Mouse (Mus musculus): ENCODE measurements around the gene Hc. TPM values are rescaled to one million over a fixed set of nuclear protein-coding genes. Genes with fewer than 3 reads are reported as not detected.

The Hc gene
- polyA plus RNA-seq, 1 experiment from 2014 or later = 1.5 TPM

- H3K4me1 ChIP-seq = no peaks in the 10 kb centered on the region
- no peak for ATAC-seq (replicated peaks; ENCODE audit: low FRiP score)
Observed at GRCm38 (mm10) chr2:35079166-35079565, 17.9 kb upstream of the Hc start.

GRCm38 (mm10) chr2:35074328-35074727 is 13.1 kb upstream of the Hc start:
- no peak overlapping the region for H3K4me2 ChIP-seq
- H3K4me1 ChIP-seq = peaks cover 4% of the 10 kb centered on the region; the same call in 1 of the 2 replicates
- H3K27ac ChIP-seq = no peak overlapping the region
- H3K27me3 ChIP-seq = no peaks in the 10 kb centered on the region
- 0 out of 2 replicates have a peak, but pooled peaks cover 3% of the 10 kb centered on the region for H3K9me3 ChIP-seq (replicated peaks)
- H3K9ac ChIP-seq = no peak overlapping the region
- 78% methylated on average over 3 of the region's 3 CpGs for WGBS
- no peaks in the 10 kb centered on the region for H3K36me3 ChIP-seq
- no peak for ATAC-seq (replicated peaks; ENCODE audit: low FRiP score)
- no peak overlapping the region for H3K4me3 ChIP-seq (replicated peaks)

More at GRCm38 (mm10) chr2:35079166-35079565, 17.9 kb upstream of the Hc start:
- Histone ChIP-seq H3K4me2 (no peak overlapping the region), H3K4me3 (replicated peaks) (no peak overlapping the region), H3K27me3 (no peaks in the 10 kb centered on the region), H3K36me3 (no peaks in the 10 kb centered on the region), H3K9me3 (replicated peaks) (no peaks in the 10 kb centered on the region), H3K9ac (no peak overlapping the region), H3K27ac (no peak overlapping the region)
- WGBS = 54% methylated on average over 6 of the region's 6 CpGs

- WGBS = 56% methylated on average over 2 of the region's 2 CpGs
- Histone ChIP-seq H3K9me3 (replicated peaks) (0 out of 2 replicates have a peak, but pooled peaks cover 3% of the 10 kb centered on the region), H3K4me1 (peaks cover 4% of the 10 kb centered on the region; the same call in 1 of the 2 replicates), H3K27me3 (no peaks in the 10 kb centered on the region), H3K4me3 (replicated peaks) (no peak overlapping the region), H3K9ac (no peak overlapping the region), H3K4me2 (no peak overlapping the region), H3K27ac (peak overlapping the region; percentile 37; the same call in 1 of the 2 replicates), H3K36me3 (no peaks in the 10 kb centered on the region)
- no peak for ATAC-seq (replicated peaks; ENCODE audit: low FRiP score)
Observed at GRCm38 (mm10) chr2:35072547-35072946, 11.3 kb upstream of the Hc start.

- no peak overlapping the region for H3K4me2 ChIP-seq
- no peaks in the 10 kb centered on the region for H3K36me3 ChIP-seq
- 39% methylated on average over 4 of the region's 4 CpGs for WGBS
- H3K27ac ChIP-seq = no peak overlapping the region
- ATAC-seq (replicated peaks; ENCODE audit: low FRiP score) = no peak; the same call in 1 of the 2 replicates
- H3K4me1 ChIP-seq = peaks cover 4% of the 10 kb centered on the region; the same call in 1 of the 2 replicates
- no peaks in the 10 kb centered on the region for H3K27me3 ChIP-seq
- no peak overlapping the region for H3K4me3 ChIP-seq (replicated peaks)
- H3K9ac ChIP-seq = no peak overlapping the region
- 0 out of 2 replicates have a peak, but pooled peaks cover 3% of the 10 kb centered on the region for H3K9me3 ChIP-seq (replicated peaks)
Observed at GRCm38 (mm10) chr2:35070275-35070674, 9.0 kb upstream of the Hc start.

GRCm38 (mm10) chr2:35069124-35069523 is 7.9 kb upstream of the Hc start:
- no peak for ATAC-seq (replicated peaks; ENCODE audit: low FRiP score)

GRCm38 (mm10) chr2:35067117-35067516 is 5.9 kb upstream of the Hc start:
- H3K4me1 ChIP-seq = peaks cover 4% of the 10 kb centered on the region; the same call in 1 of the 2 replicates
- no peaks in the 10 kb centered on the region for H3K27me3 ChIP-seq
- H3K4me2 ChIP-seq = no peak overlapping the region
- H3K36me3 ChIP-seq = no peaks in the 10 kb centered on the region
- no peak overlapping the region for H3K27ac ChIP-seq
- WGBS = 87% methylated on average over 11 of the region's 11 CpGs
- no peak for ATAC-seq (replicated peaks; ENCODE audit: low FRiP score)
- no peak overlapping the region for H3K4me3 ChIP-seq (replicated peaks)
- H3K9me3 ChIP-seq (replicated peaks) = no peaks in the 10 kb centered on the region
- H3K9ac ChIP-seq = no peak overlapping the region

More at GRCm38 (mm10) chr2:35069124-35069523, 7.9 kb upstream of the Hc start:
- Histone ChIP-seq H3K36me3 (no peaks in the 10 kb centered on the region), H3K9me3 (replicated peaks) (0 out of 2 replicates have a peak, but pooled peaks cover 3% of the 10 kb centered on the region), H3K4me1 (peaks cover 4% of the 10 kb centered on the region; the same call in 1 of the 2 replicates), H3K27ac (no peak overlapping the region), H3K4me3 (replicated peaks) (no peak overlapping the region), H3K27me3 (no peaks in the 10 kb centered on the region), H3K4me2 (no peak overlapping the region), H3K9ac (no peak overlapping the region)
- 94% methylated on average over 1 of the region's 1 CpGs for WGBS

- no peak overlapping the region for H3K9ac ChIP-seq
- H3K27me3 ChIP-seq = no peaks in the 10 kb centered on the region
- H3K4me3 ChIP-seq (replicated peaks) = no peak overlapping the region
- no peak overlapping the region for H3K4me2 ChIP-seq
- ATAC-seq (replicated peaks; ENCODE audit: low FRiP score) = no peak
- H3K4me1 ChIP-seq = peaks cover 4% of the 10 kb centered on the region; the same call in 1 of the 2 replicates
- no peaks in the 10 kb centered on the region for H3K36me3 ChIP-seq
- 90% methylated on average over 13 of the region's 13 CpGs for WGBS
- no peaks in the 10 kb centered on the region for H3K9me3 ChIP-seq (replicated peaks)
- H3K27ac ChIP-seq = no peak overlapping the region
Observed at GRCm38 (mm10) chr2:35066525-35067082, 5.4 kb upstream of the Hc start.

GRCm38 (mm10) chr2:35063333-35064030 is 2.2 kb upstream of the Hc start:
- no peak overlapping the region for H3K4me2 ChIP-seq
- no peaks in the 10 kb centered on the region for H3K9me3 ChIP-seq (replicated peaks)
- H3K27me3 ChIP-seq = no peaks in the 10 kb centered on the region
- no peak overlapping the region for H3K4me3 ChIP-seq (replicated peaks)
- no peak for ATAC-seq (replicated peaks; ENCODE audit: low FRiP score)
- H3K9ac ChIP-seq = no peak overlapping the region
- H3K4me1 ChIP-seq = peaks cover 5% of the 10 kb centered on the region; the same call in 1 of the 2 replicates
- WGBS = 86% methylated on average over 6 of the region's 6 CpGs
- H3K27ac ChIP-seq = no peak overlapping the region
- no peaks in the 10 kb centered on the region for H3K36me3 ChIP-seq

GRCm38 (mm10) chr2:35060897-35061296 is 341 bp downstream of the Hc start:
- Histone ChIP-seq H3K4me2 (no peak overlapping the region), H3K27ac (no peak overlapping the region), H3K27me3 (no peaks in the 10 kb centered on the region), H3K36me3 (no peaks in the 10 kb centered on the region), H3K4me3 (replicated peaks) (no peak overlapping the region), H3K9me3 (replicated peaks) (no peaks in the 10 kb centered on the region), H3K4me1 (peaks cover 5% of the 10 kb centered on the region; the same call in 1 of the 2 replicates), H3K9ac (no peak overlapping the region)
- ATAC-seq (replicated peaks; ENCODE audit: low FRiP score) = no peak
- 29% methylated on average over 6 of the region's 6 CpGs for WGBS

- no peak for ATAC-seq (replicated peaks; ENCODE audit: low FRiP score)
- Histone ChIP-seq H3K27me3 (no peaks in the 10 kb centered on the region), H3K27ac (no peak overlapping the region), H3K9me3 (replicated peaks) (no peaks in the 10 kb centered on the region), H3K36me3 (no peaks in the 10 kb centered on the region), H3K9ac (no peak overlapping the region), H3K4me1 (peaks cover 5% of the 10 kb centered on the region; the same call in 1 of the 2 replicates), H3K4me3 (replicated peaks) (no peak overlapping the region), H3K4me2 (no peak overlapping the region)
- WGBS = 82% methylated on average over 5 of the region's 5 CpGs
Observed at GRCm38 (mm10) chr2:35060256-35060655, 982 bp downstream of the Hc start.

- Histone ChIP-seq H3K27ac (no peak overlapping the region), H3K9me3 (replicated peaks) (no peaks in the 10 kb centered on the region), H3K4me3 (replicated peaks) (no peak overlapping the region), H3K4me1 (peaks cover 5% of the 10 kb centered on the region; the same call in 1 of the 2 replicates), H3K9ac (no peak overlapping the region), H3K4me2 (no peak overlapping the region), H3K36me3 (no peaks in the 10 kb centered on the region), H3K27me3 (no peaks in the 10 kb centered on the region)
- 71% methylated on average over 2 of the region's 2 CpGs for WGBS
- ATAC-seq (replicated peaks; ENCODE audit: low FRiP score) = no peak
Observed at GRCm38 (mm10) chr2:35058325-35058724, 2.9 kb downstream of the Hc start.

- Histone ChIP-seq H3K9me3 (replicated peaks) (no peaks in the 10 kb centered on the region), H3K4me2 (no peak overlapping the region), H3K4me1 (peaks cover 5% of the 10 kb centered on the region; the same call in 1 of the 2 replicates), H3K27me3 (no peaks in the 10 kb centered on the region), H3K4me3 (replicated peaks) (no peak overlapping the region), H3K27ac (no peak overlapping the region), H3K36me3 (no peaks in the 10 kb centered on the region), H3K9ac (no peak overlapping the region)
- 90% methylated on average over 11 of the region's 11 CpGs for WGBS
- no peak for ATAC-seq (replicated peaks; ENCODE audit: low FRiP score)
Observed at GRCm38 (mm10) chr2:35057243-35057642, 4.0 kb downstream of the Hc start.
